Mouse (Mus musculus) kidney, postnatal 0 days (tissue): ENCODE measurements at regions not wholly inside any gene's neighbourhood (a gene's known extent, or its start where the extent isn't known, plus 50 kb on each side); places are given as distances from the start of the nearest gene placed in this dataset.

Experiments
- ATAC-seq: fragments of 200-750 bp; cut with Nextera tagmentation; replicated peaks from 2 replicates; pipeline ENCODE4 v1.8.0; 2017; ENCODE audit warnings: low read depth, moderate number of reproducible peaks, moderate TSS enrichment, moderate library complexity; ENCODE audit not compliant: low FRiP score
- DNase-seq: peaks from one replicate; pipeline ENCODE4 v3.0.0-alpha.2; 2016; ENCODE audit warnings: low spot score
- H3K27ac ChIP-seq: fragments of 300-500 bp; sonication (generic); 2 replicates; pipeline ENCODE4 v1.5.1; 2014; ENCODE audit warnings: mild to moderate bottlenecking
- H3K27me3 ChIP-seq: fragments of 300-500 bp; sonication (generic); 2 replicates; pipeline ENCODE4 v1.6.1; 2014; ENCODE audit warnings: low read length, mixed read lengths; ENCODE audit not compliant: insufficient read depth
- H3K36me3 ChIP-seq: fragments of 300-500 bp; sonication (generic); 2 replicates; pipeline ENCODE4 v1.6.1; 2014; ENCODE audit warnings: low read length, mixed read lengths; ENCODE audit not compliant: insufficient read depth
- H3K4me1 ChIP-seq: fragments of 300-500 bp; sonication (generic); replicated peaks from 2 replicates; pipeline ENCODE4 v1.6.1; 2014; ENCODE audit warnings: antibody characterized with exemption, low read length, mixed read lengths; ENCODE audit not compliant: insufficient read depth
- H3K4me2 ChIP-seq: fragments of 300-500 bp; sonication (generic); 2 replicates; pipeline ENCODE4 v1.6.1; 2014; ENCODE audit warnings: mild to moderate bottlenecking, low read length, moderate library complexity, mixed read lengths
- H3K4me3 ChIP-seq: fragments of 300-500 bp; sonication (generic); replicated peaks from 2 replicates; pipeline ENCODE4 v1.5.1; 2014; ENCODE audit warnings: low read depth, low read length
- H3K9ac ChIP-seq: fragments of 300-500 bp; sonication (generic); 2 replicates; pipeline ENCODE4 v1.6.1; 2014; ENCODE audit warnings: low read depth, low read length
- H3K9me3 ChIP-seq: fragments of 300-500 bp; sonication (generic); replicated peaks from 2 replicates; pipeline ENCODE4 v1.6.1; 2016; ENCODE audit warnings: low read length, inconsistent platforms, mixed read lengths
- CTCF ChIP-seq: IDR thresholded peaks from 2 replicates; pipeline ENCODE4 v1.5.1; 2016; ENCODE audit warnings: antibody characterized with exemption, low read depth, mild to moderate bottlenecking, moderate library complexity
- WGBS: fragments of 180-500 bp; shearing (Covaris S2); extraction: QIAGEN DNeasy Blood & Tissue Kit; methylation state at CpG from one replicate; pipeline ENCODE4 v1.1.7; 2014; 5-methylcytosine and 5-hydroxymethylcytosine counted together

DNA sequence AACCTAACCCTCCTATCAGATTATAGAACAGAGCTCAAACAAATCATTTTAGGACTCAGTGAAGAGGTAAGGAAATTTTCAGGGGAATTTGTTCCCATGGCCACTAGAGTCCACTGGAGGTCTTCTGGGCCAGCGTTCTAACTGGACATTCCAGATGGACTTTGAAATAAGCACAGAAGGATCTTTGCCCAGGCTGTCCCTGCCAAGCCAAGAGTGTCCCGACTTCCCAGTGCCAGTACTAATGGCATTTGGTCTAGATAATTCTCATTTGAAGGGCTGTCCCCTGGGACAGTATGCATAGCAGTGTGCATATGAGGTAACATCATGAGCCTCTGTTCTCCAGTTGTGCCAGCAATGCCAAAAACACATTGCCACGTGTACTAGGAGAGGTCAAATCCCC is 97.7 kb upstream of the Tnfsf11 start:
- Histone ChIP-seq H3K9ac (no peak overlapping the region), H3K36me3 (no peaks in the 10 kb centered on the region), H3K4me1 (no peaks in the 10 kb centered on the region), H3K4me3 (no peak overlapping the region), H3K27me3 (no peaks in the 10 kb centered on the region), H3K4me2 (no peak overlapping the region), H3K9me3 (no peaks in the 10 kb centered on the region), H3K27ac (no peak overlapping the region)
- TF ChIP-seq CTCF = peak; percentile 39; the same call in 1 of the 2 replicates
- 73% methylated on average over 3 of the region's 3 CpGs for WGBS
- ATAC-seq = no peak
- DNase-seq = no peak

DNA sequence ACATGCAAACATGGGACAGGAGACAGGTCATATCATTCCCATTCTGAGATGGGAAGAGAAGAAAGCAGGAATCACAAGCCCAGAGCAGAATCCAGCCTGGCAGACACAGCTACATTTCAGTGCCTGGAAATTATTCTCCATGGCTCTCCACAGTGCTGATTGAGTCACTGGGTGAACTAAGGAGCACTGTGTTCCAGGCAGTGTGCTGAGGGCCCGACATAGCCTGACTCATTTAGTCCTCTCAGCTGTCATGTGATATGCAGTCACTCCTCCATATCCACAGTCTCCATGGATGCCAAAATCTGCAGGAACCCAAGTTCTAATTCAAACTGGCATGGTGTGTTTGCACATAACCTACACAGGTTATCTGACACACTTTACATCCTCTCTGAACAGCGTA is 90.1 kb upstream of the Tnfsf11 start:
- Histone ChIP-seq H3K4me1 (no peaks in the 10 kb centered on the region), H3K4me3 (no peak overlapping the region), H3K9me3 (no peaks in the 10 kb centered on the region), H3K36me3 (no peaks in the 10 kb centered on the region), H3K27me3 (no peaks in the 10 kb centered on the region), H3K4me2 (no peak overlapping the region), H3K27ac (no peak overlapping the region), H3K9ac (no peak overlapping the region)
- WGBS = 55% methylated on average over 2 of the region's 2 CpGs
- no peak for ATAC-seq
- DNase-seq = no peak
- no peak for TF ChIP-seq CTCF

DNA sequence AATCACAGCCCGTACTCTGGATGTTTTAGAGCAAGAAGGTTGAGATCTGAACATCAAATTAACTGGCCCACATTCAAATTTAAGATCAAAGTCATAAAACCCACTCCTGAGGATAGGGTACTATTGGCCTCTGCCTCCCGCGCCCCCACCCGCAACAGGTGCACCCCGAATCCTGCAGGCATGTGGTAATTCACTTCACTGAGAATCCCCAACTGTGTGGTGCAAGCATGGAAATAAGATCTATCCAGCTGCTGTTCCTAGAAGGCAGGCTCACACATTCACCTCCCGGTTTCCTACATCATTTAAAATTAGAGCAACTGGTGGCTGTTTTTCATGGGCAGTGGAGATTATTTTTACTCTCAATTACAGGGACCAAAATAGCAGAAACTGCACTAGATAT is 87.8 kb upstream of the Tnfsf11 start:
- Histone ChIP-seq H3K4me2 (no peak overlapping the region), H3K36me3 (no peaks in the 10 kb centered on the region), H3K27ac (no peak overlapping the region), H3K4me3 (no peak overlapping the region), H3K4me1 (no peaks in the 10 kb centered on the region), H3K9ac (no peak overlapping the region), H3K27me3 (no peaks in the 10 kb centered on the region), H3K9me3 (no peaks in the 10 kb centered on the region)
- DNase-seq (no peak), ATAC-seq (no peak)
- no peak for TF ChIP-seq CTCF
- WGBS = 87% methylated on average over 6 of the region's 6 CpGs

DNA sequence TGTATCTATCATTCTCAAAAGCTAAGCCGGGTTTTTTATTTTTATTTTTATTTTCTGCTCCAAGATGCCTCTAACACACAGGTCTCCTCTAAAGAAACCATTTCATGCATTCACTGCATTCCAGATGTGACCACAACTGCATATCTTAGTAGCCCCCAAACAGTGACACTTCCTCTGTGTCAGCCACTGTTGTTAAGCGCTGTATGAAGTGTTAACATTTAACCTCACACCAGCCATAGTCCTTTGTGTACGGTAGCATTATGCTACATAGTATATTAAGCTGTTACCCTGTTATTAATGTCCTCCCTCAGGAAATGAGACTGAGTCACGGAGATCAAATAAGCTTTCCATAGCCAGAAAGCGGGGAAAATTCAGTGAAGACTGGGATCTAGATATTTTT is 79.2 kb upstream of the Tnfsf11 start:
- WGBS = 52% methylated on average over 5 of the region's 5 CpGs
- TF ChIP-seq CTCF = no peak
- no peak overlapping the region for H3K4me2 ChIP-seq
- DNase-seq (peak; percentile 65), ATAC-seq (no peak)
- H3K36me3 ChIP-seq = no peaks in the 10 kb centered on the region
- H3K9ac ChIP-seq = no peak overlapping the region
- no peaks in the 10 kb centered on the region for H3K9me3 ChIP-seq
- no peak overlapping the region for H3K4me3 ChIP-seq
- H3K27me3 ChIP-seq = no peaks in the 10 kb centered on the region
- no peaks in the 10 kb centered on the region for H3K4me1 ChIP-seq
- no peak overlapping the region for H3K27ac ChIP-seq

DNA sequence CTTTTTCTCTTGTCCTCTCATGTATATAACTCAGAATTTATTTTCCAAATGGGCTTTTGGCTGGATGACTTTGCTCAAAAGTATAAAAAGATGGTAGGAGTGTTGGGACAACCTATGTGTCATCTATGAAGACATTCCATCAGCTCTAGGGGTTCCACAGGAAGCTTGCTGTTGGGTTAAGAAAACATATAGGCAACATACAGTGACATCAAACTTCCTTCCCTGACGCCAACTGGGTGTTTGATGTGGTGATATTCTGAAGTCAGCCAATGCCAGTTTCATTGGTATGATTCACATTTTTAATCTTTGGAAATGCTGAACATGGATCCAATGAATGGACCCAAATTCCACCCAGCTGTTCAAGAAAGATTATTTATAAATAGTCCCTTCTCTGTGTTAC is 76.5 kb upstream of the Tnfsf11 start:
- no peaks in the 10 kb centered on the region for H3K9me3 ChIP-seq
- TF ChIP-seq CTCF = no peak
- no peaks in the 10 kb centered on the region for H3K36me3 ChIP-seq
- no peak overlapping the region for H3K4me2 ChIP-seq
- ATAC-seq = no peak
- no peaks in the 10 kb centered on the region for H3K4me1 ChIP-seq
- 66% methylated on average over 1 of the region's 1 CpGs for WGBS
- no peak overlapping the region for H3K27ac ChIP-seq
- H3K27me3 ChIP-seq = no peaks in the 10 kb centered on the region
- no peak overlapping the region for H3K4me3 ChIP-seq
- H3K9ac ChIP-seq = no peak overlapping the region
- no peak for DNase-seq

DNA sequence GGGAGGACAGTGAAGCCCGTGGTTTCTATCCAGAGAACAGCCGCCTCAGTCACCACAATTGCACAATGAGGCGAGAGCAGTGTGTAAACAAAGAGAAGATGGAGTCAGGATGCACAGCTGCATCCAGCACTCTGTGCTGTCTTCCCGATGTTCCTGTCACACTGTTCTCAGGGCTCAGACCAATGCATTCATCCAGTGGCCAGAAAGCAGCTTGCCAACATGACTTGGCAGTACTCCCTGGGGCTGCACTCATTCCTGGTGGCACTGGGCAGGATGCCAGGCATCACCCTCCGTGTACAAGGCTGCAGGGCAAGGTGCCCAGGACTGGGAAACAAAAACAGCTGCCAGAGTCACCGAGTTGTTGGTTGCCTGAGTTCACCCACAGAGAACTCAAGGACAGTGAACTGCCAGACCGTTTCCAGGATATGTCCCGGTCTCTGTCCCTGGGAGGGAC is 75.4 kb upstream of the Tnfsf11 start:
- H3K9ac ChIP-seq = no peak overlapping the region
- H3K9me3 ChIP-seq = no peaks in the 10 kb centered on the region
- H3K27me3 ChIP-seq = no peaks in the 10 kb centered on the region
- H3K27ac ChIP-seq = no peak overlapping the region
- WGBS = 63% methylated on average over 8 of the region's 8 CpGs
- no peaks in the 10 kb centered on the region for H3K36me3 ChIP-seq
- no peak for DNase-seq
- no peak overlapping the region for H3K4me3 ChIP-seq
- ATAC-seq = no peak
- TF ChIP-seq CTCF = no peak
- H3K4me1 ChIP-seq = no peaks in the 10 kb centered on the region
- no peak overlapping the region for H3K4me2 ChIP-seq

GRCm38 (mm10) chr14:78380011-78380410 is 72.2 kb upstream of the Tnfsf11 start:
- DNase-seq (no peak), ATAC-seq (no peak)
- Histone ChIP-seq H3K4me1 (no peaks in the 10 kb centered on the region), H3K4me2 (no peak overlapping the region), H3K36me3 (no peaks in the 10 kb centered on the region), H3K9me3 (no peaks in the 10 kb centered on the region), H3K27me3 (no peaks in the 10 kb centered on the region), H3K27ac (no peak overlapping the region), H3K9ac (no peak overlapping the region), H3K4me3 (no peak overlapping the region)
- 0 out of 2 replicates have a peak, but pooled peaks have one; percentile 2 for TF ChIP-seq CTCF
- 61% methylated on average over 4 of the region's 4 CpGs for WGBS
